Mouse (Mus musculus): ENCODE results near the gene Olfr781. TPM values are rescaled to one million over a fixed set of nuclear protein-coding genes. Genes with fewer than 3 reads are reported as not detected.

The Olfr781 gene
- polyA plus RNA-seq, 1 experiment = not detected

Other genes starting within 250 kb of the Olfr781 start
- not detected in 2 replicates for gene Olfr767, start 245.9 kb upstream of the Olfr781 start, polyA plus RNA-seq (2012; rRNA removed)
- gene Olfr768, start 229.5 kb upstream of the Olfr781 start, polyA plus RNA-seq (2012; rRNA removed) = not detected in 2 replicates
- gene Olfr769, start 211.0 kb upstream of the Olfr781 start, polyA plus RNA-seq (2012; rRNA removed) = not detected in 2 replicates
- gene Olfr770, start 189.9 kb upstream of the Olfr781 start, polyA plus RNA-seq (2012; rRNA removed) = not detected in 2 replicates
- not detected in 2 replicates for gene Olfr771, start 164.1 kb upstream of the Olfr781 start, polyA plus RNA-seq (2012; rRNA removed)
- gene Olfr772, start 150.9 kb upstream of the Olfr781 start, polyA plus RNA-seq (2012; rRNA removed) = not detected in 2 replicates
- gene Olfr773, start 141.4 kb upstream of the Olfr781 start, polyA plus RNA-seq (2012; rRNA removed) = not detected in 2 replicates
- not detected in 2 replicates for gene Olfr774, start 92.7 kb upstream of the Olfr781 start, polyA plus RNA-seq (2012; rRNA removed)
- not detected in 2 replicates for gene Olfr775, start 80.4 kb upstream of the Olfr781 start, polyA plus RNA-seq (2012; rRNA removed)
- gene Olfr776, start 69.7 kb upstream of the Olfr781 start, polyA plus RNA-seq (2012; rRNA removed) = not detected in 2 replicates
- gene Olfr777, start 57.4 kb upstream of the Olfr781 start, polyA plus RNA-seq (2012; rRNA removed) = not detected in 2 replicates
- gene Olfr780, start 10.7 kb upstream of the Olfr781 start, polyA plus RNA-seq (2012; rRNA removed) = not detected in 2 replicates
- not detected in 2 replicates for gene Olfr782, start 20.0 kb downstream of the Olfr781 start, polyA plus RNA-seq (2012; rRNA removed)
- not detected in 2 replicates for gene Olfr784, start 55.2 kb downstream of the Olfr781 start, polyA plus RNA-seq (2012; rRNA removed)
- not detected in 2 replicates for gene Olfr785, start 76.6 kb downstream of the Olfr781 start, polyA plus RNA-seq (2012; rRNA removed)
- not detected in 2 replicates for gene Olfr786, start 98.5 kb downstream of the Olfr781 start, polyA plus RNA-seq (2012; rRNA removed)
- gene Olfr787, start 133.0 kb downstream of the Olfr781 start, polyA plus RNA-seq (2012; rRNA removed) = not detected in 2 replicates
- not detected in 2 replicates for gene Olfr788, start 142.1 kb downstream of the Olfr781 start, polyA plus RNA-seq (2012; rRNA removed)
- not detected in 2 replicates for gene Olfr789, start 155.9 kb downstream of the Olfr781 start, polyA plus RNA-seq (2012; rRNA removed)
- gene Olfr790, start 169.6 kb downstream of the Olfr781 start, polyA plus RNA-seq (2012; rRNA removed) = not detected in 2 replicates
- gene Olfr791, start 192.9 kb downstream of the Olfr781 start, polyA plus RNA-seq (2012; rRNA removed) = not detected in 2 replicates
- gene Olfr792, start 210.3 kb downstream of the Olfr781 start, polyA plus RNA-seq (2012; rRNA removed) = not detected in 2 replicates
- gene Olfr794, start 238.8 kb downstream of the Olfr781 start, polyA plus RNA-seq (2012; rRNA removed) = not detected in 2 replicates